ENCODE assay signal across 19 mouse cellular contexts in the genomic region with DNA sequence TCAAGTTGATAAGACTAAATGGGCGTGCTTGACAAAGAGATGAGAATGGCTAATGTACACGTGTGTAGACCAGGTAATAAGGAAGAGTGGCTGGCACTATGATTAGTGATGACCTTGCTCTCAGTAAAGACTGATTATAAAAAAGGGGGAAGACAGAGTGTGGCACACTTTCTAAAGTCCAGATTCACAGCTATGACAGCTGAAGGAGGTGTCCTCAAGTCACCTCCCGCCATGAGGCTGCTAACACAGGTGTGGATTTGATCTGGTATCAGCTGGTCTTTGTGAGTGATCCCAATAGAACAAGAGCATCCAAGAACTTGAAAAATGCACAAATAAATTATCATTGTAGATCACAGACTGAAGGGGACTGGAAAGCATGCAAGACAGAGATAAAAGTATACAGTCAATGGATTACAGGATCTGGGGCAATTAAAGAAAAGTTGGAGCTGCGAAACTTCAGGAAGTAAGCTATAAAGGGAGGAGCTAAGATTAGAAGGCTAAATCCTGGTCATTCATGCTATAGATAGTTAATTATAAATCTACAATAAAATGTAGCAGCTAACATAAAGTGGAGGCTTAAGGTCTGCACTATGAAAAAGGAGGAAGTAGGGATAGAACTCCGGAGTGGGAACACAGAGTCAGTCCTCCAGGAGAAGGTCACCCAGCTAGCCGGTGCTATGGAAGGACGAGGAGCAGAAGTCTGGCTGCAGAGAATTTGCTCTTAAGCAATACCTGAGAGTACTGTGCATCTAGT.
"Had no signal": no experiment of that assay in that cellular context is flagged by ENCODE, and none has a peak within 500 bp of the region (broad histone marks: within the 10 kb centered on the region; RNA-seq: fewer than 3 reads in every experiment).

No protein-coding gene starts in this region.

- ATAC-seq: midbrain, embryonic 13.5 days; midbrain, embryonic 15.5 days had no signal

- H3K36me3 ChIP-seq: midbrain, embryonic 10.5 days; midbrain, embryonic 13.5 days; midbrain, embryonic 15.5 days; neural tube, embryonic 13.5 days; neural tube, embryonic 15.5 days; stomach, embryonic 15.5 days had no signal

- H3K9ac ChIP-seq: lung, embryonic 14.5 days; midbrain, embryonic 13.5 days; midbrain, embryonic 15.5 days; neural tube, embryonic 13.5 days; neural tube, embryonic 15.5 days; stomach, embryonic 15.5 days had no signal

- DNase-seq: lung, adult 18-20 months; lung, embryonic 14.5 days; lung, postnatal 10 days; lung, postnatal 4 days; retina, postnatal 1 day; right cerebral cortex, adult 18-20 months; right cerebral cortex, postnatal 25 days; right cerebral cortex, postnatal 4 days; thymus, adult 2 months; thymus, postnatal 25 days; thymus, postnatal 4 days had no signal

- H3K4me2 ChIP-seq: lung, embryonic 14.5 days; midbrain, embryonic 13.5 days; midbrain, embryonic 15.5 days; neural tube, embryonic 13.5 days; neural tube, embryonic 15.5 days; stomach, embryonic 15.5 days had no signal

- H3K27me3 ChIP-seq: midbrain, embryonic 13.5 days; midbrain, embryonic 15.5 days; neural tube, embryonic 13.5 days; neural tube, embryonic 15.5 days; stomach, embryonic 15.5 days had no signal

- H3K4me3 ChIP-seq: midbrain, embryonic 10.5 days; midbrain, embryonic 13.5 days; midbrain, embryonic 15.5 days; myocyte; neural tube, embryonic 13.5 days; neural tube, embryonic 15.5 days; stomach, embryonic 15.5 days had no signal

- H3K4me1 ChIP-seq: midbrain, embryonic 10.5 days; midbrain, embryonic 13.5 days; midbrain, embryonic 15.5 days; stomach, embryonic 15.5 days had no signal

- H3K27ac ChIP-seq: midbrain, embryonic 10.5 days; midbrain, embryonic 13.5 days; midbrain, embryonic 15.5 days; neural tube, embryonic 13.5 days; neural tube, embryonic 15.5 days; stomach, embryonic 15.5 days; stomach, postnatal 0 days had no signal

- H3K9me3 ChIP-seq: midbrain, embryonic 10.5 days; midbrain, embryonic 13.5 days; midbrain, embryonic 15.5 days; neural tube, embryonic 13.5 days; neural tube, embryonic 15.5 days; stomach, embryonic 15.5 days had no signal
